Mouse (Mus musculus) heart, postnatal 25 days (tissue): Measurements from ENCODE around the gene Eme2. TPM values are rescaled to one million over a fixed set of nuclear protein-coding genes. Genes with fewer than 3 reads are reported as not detected.
A peak's percentile ranks its signal among the peaks of the same experiment; 100 is the strongest.
"Not testable (repeated sequence)": the region's sequence is repeated elsewhere in the genome, so short reads cannot be mapped to it uniquely, and the experiment has no call there.

Experiments used
- DNase-seq: peaks from one replicate; pipeline ENCODE4 v3.0.0; 2022; ENCODE audit warnings: low spot score
- intact Hi-C: fragments of 180-260 bp; cut with DNase I; formaldehyde crosslinking; loops from one replicate; pipeline ENCODE4 v1.15.1; 2025
- total RNA-seq, 2 experiments: library from RNA; stranded (reverse); gene quantifications; 2 replicates each; pipeline ENCODE4 v1.2.3; 2021

Eme2 gene
- total RNA-seq: 10 to 100 TPM; 17.8 to 19.9 TPM

DNA sequence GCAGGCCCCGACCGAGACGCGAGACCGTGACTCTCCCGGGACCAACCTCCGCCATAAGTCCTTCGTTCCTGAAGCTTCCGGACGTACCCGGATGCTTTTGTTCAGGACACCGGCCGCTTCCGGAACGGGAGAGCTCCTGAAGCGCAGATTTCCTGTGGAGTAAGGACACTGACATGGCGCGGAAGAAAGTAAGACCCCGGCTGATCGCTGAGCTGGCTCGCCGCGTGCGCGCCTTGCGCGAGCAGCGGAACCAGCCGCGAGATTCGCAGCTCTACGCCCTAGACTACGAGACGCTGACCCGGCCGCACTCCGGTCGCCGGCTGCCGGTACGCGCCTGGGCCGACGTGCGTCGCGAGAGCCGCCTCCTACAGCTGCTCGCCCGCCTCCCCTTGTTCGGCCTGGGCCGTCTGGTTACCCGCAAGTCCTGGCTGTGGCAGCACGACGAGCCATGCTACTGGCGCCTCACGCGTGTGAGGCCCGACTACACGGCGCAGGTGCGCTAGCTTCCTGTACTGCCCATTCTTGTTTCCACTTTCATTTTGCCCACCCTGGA, at the start of gene Eme2, which contains the start of gene Mrps34:
Gene Eme2 (minus strand): TSS at position 93 of the 553 bp plus-strand sequence.
Gene Mrps34 (plus strand): TSS at position 122 of the 553 bp plus-strand sequence.
- intact Hi-C loops: no loop called here
- peak; percentile 58 for DNase-seq

DNA sequence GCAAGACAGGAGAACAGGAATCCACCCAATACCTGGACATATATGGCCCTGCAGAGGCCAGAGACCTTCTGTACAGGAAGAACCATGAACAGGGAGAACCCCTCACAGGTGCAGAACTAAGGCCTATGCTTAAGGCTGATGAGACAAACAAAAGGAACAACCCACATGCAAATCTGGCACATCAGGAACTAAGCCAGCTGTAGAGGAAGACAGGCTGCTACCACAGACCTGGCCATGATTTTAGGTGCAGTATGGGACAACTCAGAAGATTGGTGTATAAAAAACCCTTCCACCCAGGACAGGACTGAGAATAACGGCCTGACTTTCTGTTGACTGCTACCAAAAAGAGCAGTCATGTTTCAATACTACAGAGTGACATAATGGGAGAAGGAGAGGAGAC, 48.7 kb upstream of the Eme2 start:
- intact Hi-C loops: loop anchor here (5.0 to 10.0 kb wide), 2 partner anchors 344 to 421 kb away; partner anchors contain the start of genes Tpsb2 and Tpsg1
- DNase-seq: not testable (repeated sequence)

DNA sequence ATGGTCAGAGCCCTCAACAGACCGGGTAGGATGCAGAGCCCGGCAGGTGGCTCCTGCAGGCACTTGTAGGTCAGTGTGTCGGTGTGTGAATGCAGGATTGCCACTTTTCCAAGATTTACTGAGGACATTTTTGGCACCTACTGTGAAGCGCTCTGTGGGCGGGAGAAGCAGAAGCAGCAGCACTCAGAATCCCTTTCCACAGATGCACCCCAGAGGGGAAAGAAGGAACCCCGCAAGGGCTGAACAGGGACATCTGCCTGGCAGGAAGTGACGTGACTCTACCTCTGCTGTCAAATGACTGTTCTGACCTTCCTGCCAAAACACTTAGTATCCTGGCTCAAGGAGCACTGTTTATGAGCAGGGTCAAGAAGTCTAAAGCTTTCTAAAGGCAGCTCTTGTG, 48.1 kb upstream of the Eme2 start:
- intact Hi-C loops: loop anchor here (5.0 to 10.0 kb wide), 2 partner anchors 344 to 422 kb away; partner anchors contain the start of genes Tpsb2 and Tpsg1
- no peak for DNase-seq

DNA sequence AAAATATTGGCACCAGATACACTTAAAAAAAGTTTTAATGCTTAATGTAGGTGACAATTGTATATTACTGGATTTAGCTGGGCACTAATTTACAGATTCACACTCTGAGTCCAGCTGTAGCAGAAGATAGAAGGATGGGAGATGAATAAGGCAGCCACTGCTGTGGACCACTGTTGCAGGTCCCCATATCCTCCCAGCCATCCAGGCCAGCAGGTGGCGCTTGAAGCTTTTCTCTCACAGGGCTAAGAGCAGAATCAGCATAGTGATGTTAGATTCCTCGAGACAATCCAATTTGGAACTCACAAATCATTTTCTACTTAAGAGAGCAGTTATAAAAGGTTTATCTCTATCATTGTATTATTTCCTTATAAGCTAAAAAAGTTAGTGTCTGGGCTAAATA, 47.6 kb upstream of the Eme2 start:
- peak; percentile 11 for DNase-seq
- intact Hi-C loops: loop anchor here (5.0 to 10.0 kb wide), 2 partner anchors 345 to 422 kb away; partner anchors contain the start of genes Tpsb2 and Tpsg1

DNA sequence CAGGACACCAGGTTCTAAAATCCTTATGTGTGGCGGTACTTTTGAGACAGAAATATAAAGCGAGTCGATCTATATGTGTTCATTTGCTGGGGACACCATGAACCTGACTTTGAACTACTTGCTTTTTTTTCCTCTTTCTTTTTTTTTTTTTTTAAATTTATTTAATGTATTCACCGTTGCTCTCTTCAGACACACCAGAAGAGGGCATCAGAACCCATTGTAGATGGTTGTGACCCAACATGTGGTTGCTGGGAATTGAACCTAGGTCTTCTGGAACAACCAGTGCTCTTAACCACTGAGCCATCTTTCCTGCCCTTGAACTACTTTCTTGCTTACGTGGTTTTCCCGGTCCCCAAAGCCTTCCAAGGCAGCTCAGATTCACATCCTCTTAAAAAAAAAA, 42.4 kb upstream of the Eme2 start:
- intact Hi-C loops: loop anchor here (2.0 to 5.0 kb wide), 3 partner anchors 20 to 335 kb away; partner anchors contain the start of genes Cramp1l, Ift140 and Ube2i
- no peak for DNase-seq

DNA sequence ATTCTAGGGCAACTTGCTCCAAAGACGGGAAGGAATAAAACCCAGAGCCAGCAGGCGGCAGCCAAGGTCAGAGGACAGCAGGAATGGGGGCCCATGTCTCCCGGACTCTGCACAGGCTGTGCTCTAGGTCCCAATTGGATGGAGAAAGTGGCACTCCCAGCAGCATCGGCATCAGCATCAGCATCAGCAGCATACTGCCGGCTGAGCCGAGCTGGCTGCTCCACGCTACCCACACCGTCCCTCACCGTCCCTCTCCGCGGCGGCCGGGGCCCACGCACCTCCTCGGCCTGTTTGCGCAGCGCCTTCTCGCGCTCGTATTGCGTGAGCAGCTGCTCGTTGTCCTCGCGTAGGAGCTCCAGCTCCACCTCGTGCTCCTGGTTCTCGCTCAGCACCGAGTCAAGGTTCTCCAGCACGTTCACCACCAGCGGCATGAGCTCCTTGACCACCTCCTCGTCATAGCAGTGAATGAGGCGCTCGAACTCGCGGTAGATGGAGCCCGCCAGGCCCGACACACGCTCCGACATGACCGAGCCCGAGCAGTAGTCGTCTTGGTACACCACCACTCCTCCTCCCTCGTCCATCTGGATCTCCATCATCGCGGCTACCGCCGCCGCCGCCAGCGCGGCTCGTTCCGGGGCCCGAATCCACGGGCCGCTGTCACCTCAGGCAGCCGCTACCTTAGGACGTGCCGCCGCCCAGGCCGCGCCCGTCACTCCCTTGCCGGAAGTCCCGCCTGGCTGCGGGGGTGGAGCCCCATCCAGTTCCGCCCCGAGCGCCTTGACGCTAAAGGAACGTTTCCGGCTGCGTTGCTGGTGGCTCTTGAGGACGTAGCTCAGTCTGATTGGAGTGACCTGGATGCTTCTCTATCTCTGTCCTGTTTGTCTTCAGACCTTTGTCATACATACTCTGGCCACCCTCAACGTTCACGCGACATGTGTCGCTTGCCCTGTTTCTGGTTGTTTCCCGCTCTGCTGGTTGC, 41.7 kb upstream of the Eme2 start, which contains the start of gene Mapk8ip3:
Gene Mapk8ip3 (minus strand): TSS at position 719 of the 979 bp plus-strand sequence.
- DNase-seq: peak; percentile 87
- intact Hi-C loops: loop anchor here (2.0 to 5.0 kb wide), 3 partner anchors 20 to 336 kb away; partner anchors contain the start of genes Cramp1l, Ift140 and Ube2i

DNA sequence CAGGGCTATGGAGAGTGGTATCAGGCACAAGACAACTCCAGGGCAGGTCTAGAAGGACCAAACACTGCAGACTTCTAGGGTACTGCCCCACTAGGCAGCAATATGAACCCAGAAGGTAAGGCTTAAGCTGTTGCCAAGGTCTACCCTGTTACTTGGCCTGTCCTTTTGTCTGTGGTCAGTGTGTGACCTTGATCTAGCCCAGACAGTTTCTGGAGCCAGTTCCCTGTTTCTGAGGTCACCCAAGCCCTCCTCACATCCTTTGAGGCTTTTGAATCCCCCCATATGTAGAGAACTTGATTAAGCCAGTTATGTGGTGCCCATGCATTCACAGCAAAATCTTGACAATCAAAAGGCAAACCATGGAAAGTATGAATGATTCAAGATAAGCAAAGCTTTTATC, 40.8 kb upstream of the Eme2 start:
- no peak for DNase-seq
- intact Hi-C loops: loop anchor here (1.0 to 5.0 kb wide), 4 partner anchors 21 to 337 kb away; partner anchors contain the start of genes Cramp1l, Ift140, Nme3 and Ube2i

DNA sequence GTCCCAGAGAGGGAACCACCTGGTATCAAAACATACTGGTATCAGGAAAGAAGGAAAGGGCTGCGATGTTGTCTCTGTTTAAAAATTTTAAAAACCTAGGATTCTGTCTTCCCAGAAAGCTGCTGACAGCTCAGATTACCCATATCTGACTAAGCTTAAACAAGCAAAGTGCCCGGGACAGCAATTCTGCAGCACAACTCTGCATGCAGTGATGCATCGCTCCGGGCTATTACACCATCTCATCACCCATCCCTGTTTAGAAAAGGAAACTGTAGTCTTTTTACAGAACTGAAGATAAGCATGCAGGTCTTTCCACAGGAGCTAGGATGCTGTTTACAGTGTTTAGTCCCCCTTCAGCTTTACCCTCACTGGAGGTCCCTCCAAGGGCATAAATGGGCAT, 40.0 kb upstream of the Eme2 start:
- no peak for DNase-seq
- intact Hi-C loops: loop anchor here (1.0 to 5.0 kb wide), 3 partner anchors 39 to 337 kb away; partner anchors contain the start of genes Cramp1l, Ift140, Nme3 and Ube2i

DNA sequence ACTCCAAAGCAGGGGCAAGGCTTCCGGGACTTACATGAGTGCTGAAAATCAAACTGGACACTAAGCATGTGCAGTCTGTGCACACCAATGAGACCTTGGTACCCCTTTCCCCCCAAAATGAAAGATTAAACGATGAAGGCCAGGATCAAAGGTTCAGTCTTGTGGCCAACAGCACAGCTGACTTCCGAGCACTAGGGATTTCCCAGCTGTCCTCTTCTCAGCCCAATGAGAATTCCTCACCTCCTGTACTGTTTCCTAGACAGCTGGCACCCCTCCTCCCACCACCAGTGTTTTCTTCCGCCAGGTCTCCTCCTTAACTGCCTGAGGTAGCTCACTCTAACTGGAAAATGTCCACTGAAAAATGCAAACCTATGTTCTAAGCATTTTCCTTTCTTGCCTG, 38.3 kb upstream of the Eme2 start:
- intact Hi-C loops: no loop called here

DNA sequence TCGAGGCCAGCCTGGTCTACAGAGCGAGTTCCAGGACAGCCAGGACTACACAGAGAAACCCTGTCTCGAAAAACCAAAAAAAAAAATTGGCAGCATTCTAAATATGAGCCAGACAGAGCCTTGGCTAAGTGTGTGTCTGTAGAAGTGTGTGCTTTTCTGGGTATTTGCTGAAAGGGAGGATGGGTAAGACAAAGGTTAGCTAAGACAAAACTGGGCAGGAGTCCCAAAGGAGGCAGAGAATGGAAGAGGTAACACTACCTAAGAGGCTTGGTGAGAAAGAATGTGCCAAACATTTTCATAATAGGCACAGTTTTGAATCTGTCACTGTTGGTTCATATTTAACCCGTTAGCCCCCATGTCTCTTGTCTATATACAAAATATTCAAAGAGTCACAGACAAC, 37.5 kb upstream of the Eme2 start:
- no peak for DNase-seq
- intact Hi-C loops: no loop called here

More for the DNA sequence above, 38.3 kb upstream of the Eme2 start:
- DNase-seq: no peak

DNA sequence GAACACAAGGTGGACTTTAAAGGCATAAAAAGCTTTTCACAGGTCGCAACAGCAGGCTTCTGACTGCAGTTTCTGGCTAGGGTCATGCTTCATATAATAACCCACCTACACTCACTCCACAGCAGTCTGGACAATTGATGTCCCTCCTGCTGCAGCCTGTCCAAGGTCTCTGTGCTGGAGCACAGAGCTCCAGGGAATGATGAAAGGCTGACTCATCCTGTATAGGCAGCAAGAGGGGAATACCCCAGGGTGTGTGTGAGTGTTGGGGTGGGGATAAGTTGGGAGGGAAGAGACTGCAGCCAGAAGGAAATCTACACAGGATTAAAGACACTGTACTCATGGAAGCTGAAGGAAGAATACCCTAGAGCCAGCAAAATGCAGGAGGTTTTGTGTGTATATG, 34.6 kb upstream of the Eme2 start:
- intact Hi-C loops: no loop called here
- no peak for DNase-seq

DNA sequence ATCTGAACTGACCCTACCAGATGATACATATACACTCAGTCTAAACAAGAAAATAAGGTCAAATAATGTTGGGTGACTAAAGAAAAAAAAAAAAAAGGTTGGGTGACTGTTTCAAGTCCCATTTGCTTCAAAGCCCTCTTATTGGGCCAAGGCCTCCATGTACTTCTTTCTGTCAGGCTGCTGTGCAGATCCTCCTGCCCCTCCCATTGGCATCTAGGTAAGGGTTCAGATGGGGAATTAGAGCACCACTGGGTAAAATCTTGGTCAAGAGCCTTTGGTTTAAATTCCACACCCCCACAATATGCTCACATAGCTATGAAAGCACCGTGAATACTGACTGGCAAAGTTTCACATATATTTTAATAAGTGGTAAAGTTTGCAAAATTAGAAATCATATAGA, 28.4 kb upstream of the Eme2 start:
- intact Hi-C loops: no loop called here
- no peak for DNase-seq

DNA sequence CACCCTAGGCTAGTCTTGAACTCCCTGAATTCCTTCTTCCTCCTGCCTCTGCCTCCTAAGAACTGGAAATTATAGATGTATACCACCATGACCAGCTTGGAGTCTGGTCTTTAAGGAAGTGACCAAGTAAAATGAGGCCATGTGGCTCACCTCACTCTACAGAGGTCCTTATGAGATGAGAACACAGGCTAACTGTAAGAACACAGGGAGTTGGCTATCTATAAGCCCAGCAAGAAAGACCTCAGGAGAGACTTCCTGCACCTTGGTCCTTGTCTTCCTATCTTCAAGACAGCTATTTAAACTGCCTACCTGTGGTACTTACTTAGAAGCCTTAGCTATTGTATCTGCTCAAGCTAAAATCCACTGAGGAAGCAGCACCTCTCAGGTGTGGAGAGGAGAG, 19.1 kb upstream of the Eme2 start:
- intact Hi-C loops: no loop called here
- no peak for DNase-seq

DNA sequence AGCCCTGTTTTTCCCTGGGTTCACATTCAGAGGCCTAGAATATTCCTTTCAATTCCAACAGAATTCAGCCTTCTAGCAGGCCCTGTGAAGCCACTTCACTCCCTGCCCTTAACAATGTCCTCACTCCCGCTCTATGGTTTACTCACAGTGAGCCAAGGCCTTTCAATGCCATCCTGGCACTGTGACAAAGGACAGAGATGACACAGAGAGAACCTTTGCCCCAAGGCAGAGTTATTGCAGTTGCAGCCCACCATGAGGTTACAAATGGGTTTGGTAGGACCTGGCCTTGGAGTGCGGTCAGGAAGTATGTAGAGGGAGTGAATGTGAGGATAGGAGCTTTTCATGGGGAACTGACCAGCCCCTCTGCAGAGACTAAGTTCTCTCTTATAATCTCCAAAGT, 12.7 kb upstream of the Eme2 start:
- intact Hi-C loops: no loop called here
- no peak for DNase-seq

DNA sequence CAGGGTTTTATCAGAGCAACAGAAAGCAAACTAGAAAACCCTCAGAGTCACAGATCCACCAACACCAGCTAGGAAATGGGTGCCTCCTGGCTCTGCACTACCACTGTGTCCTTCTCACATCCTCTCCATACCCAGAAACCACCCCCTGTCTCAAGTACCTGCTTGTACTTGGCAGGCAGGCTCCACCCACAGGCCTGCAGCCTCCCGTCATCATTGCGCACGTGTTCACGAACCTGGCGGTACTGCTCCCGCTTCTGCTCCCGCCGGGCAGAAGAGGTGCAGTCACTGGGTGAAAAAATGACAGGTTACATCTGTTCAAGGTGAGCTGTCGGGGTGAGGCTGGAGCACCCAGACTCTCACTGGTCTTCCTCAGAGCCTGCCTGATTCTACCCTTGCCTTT, 8.9 kb upstream of the Eme2 start:
- no peak for DNase-seq
- intact Hi-C loops: no loop called here

DNA sequence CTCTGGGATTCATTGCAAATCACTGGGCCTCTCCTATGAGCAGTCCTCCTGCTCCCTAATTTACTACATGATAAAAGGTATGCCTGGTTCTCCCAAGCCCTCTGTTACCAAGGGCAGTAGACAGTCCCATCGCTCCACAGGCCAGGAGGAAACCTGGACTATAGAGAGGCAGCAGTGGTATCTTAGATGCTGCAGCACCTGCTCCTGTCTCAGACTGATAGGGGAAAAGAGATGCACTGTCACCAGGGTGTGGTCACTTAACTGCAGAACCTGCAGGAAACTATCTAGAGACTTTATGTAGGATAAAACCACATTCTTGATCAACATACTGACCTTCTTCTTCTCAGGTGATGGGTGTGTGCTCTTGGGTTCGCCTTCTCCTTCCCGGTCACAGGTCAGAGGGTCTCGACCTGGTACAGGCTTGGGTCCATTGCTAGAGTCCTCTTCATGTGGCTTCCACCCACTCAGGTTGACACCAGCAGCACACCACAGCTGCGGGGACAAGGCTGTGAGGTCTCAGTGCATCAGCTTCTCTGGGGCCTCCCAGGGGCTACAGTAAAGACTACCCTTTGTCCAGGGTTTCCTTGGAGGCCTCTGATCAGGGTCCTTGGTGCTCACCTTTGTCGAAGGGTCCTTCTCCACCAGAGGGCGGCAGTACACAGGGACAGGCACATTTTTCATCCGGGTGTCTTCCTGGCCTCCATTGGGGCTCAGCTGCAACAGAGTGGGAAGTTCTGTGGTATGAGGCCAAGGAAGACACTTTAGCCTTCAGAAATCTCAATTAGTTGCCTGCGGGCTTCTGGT, 8.0 kb upstream of the Eme2 start:
- intact Hi-C loops: no loop called here
- DNase-seq: no peak

DNA sequence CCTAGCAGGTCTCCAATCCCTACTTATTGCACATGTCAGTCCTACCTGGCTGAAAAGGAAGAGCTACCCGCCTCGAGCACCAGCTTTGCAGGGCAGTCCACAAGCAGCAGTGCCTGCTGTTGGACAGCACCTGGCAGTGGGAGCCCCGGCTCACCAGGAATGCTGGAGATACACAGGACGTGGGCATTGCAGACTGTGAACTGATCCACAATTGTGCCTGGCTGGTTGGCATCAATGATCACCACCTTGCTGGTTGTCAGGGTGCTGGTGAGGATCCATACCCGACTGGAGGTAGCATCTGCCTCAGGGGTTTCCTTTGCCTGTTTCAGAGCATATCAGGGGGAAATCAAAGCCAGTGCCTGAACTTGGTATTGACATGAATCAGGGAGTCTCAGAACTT, 7.2 kb upstream of the Eme2 start:
- DNase-seq: no peak
- intact Hi-C loops: no loop called here

DNA sequence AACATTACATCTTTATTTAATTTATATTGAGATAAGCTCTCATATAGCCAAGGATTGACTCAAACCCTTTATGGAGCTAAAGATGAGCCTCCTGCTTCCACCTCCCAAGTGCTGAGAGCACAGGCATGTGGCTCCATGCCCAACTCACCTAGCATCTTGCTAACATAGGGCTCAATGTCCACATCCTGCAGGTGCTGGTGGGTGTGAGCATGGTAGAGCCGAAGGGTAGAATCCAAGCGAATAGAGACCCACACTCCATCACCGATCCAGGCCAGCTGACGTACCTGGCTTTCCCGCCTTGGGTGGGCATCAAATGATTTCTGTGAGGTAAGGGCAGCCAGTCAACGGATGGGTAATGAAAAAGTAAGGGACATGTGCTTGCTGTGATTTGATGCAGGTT, 5.1 kb upstream of the Eme2 start:
- intact Hi-C loops: no loop called here
- no peak for DNase-seq

DNA sequence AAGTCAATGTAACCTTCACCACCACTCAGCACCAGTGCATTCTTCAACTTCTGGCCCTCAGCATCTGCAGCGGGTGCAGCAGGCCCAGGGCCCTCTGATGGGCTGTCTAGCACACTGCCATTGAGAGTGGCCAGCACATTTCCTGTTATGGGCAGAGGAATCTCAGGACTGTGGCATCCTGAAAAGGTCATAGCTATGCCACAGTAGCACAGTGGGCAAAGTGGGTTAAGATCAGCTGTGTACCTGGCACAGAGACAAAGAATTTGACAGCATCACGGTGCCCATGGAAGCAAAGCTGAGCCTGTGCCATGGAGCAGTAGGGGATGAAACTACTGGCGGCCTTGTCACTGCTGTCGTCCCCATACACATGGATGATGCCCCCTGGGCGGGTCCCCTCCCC, 4.3 kb upstream of the Eme2 start:
- no peak for DNase-seq
- intact Hi-C loops: no loop called here
